Mouse (Mus musculus) midbrain, embryonic 12.5 days (tissue): ENCODE results near the gene Arid4a. TPM values are rescaled to one million over a fixed set of nuclear protein-coding genes. Genes with fewer than 3 reads are reported as not detected.

Experiments used
- ATAC-seq: fragments of 200-750 bp; cut with Nextera tagmentation; 2 replicates; pipeline ENCODE4 v1.8.0; 2017; ENCODE audit warnings: low read depth, moderate TSS enrichment, moderate library complexity; ENCODE audit not compliant: low FRiP score
- H3K27ac ChIP-seq: fragments of 300-500 bp; sonication (generic); replicated peaks from 2 replicates; pipeline ENCODE4 v1.5.1; 2016; ENCODE audit warnings: mild to moderate bottlenecking
- H3K27me3 ChIP-seq: fragments of 300-500 bp; sonication (generic); 2 replicates; pipeline ENCODE4 v1.6.1; 2016; ENCODE audit warnings: mild to moderate bottlenecking
- H3K36me3 ChIP-seq: fragments of 300-500 bp; sonication (generic); 2 replicates; pipeline ENCODE4 v1.6.1; 2016
- H3K4me1 ChIP-seq: fragments of 300-500 bp; sonication (generic); 2 replicates; pipeline ENCODE4 v1.6.1; 2016
- H3K4me2 ChIP-seq: fragments of 300-500 bp; sonication (generic); replicated peaks from 2 replicates; pipeline ENCODE4 v1.6.1; 2016; ENCODE audit warnings: mild to moderate bottlenecking, moderate library complexity
- H3K4me3 ChIP-seq: fragments of 300-500 bp; sonication (generic); 2 replicates; pipeline ENCODE4 v1.5.1; 2016; ENCODE audit warnings: mild to moderate bottlenecking
- H3K9ac ChIP-seq: fragments of 300-500 bp; sonication (generic); replicated peaks from 2 replicates; pipeline ENCODE4 v1.6.1; 2016; ENCODE audit warnings: mild to moderate bottlenecking, moderate library complexity
- H3K9me3 ChIP-seq: fragments of 300-500 bp; sonication (generic); 2 replicates; pipeline ENCODE4 v1.6.1; 2016; ENCODE audit warnings: mild to moderate bottlenecking
- WGBS: fragments of 180-500 bp; shearing (Covaris S2); methylation state at CpG from one replicate; pipeline ENCODE4 v1.1.7; 2016; 5-methylcytosine and 5-hydroxymethylcytosine counted together
- polyA plus RNA-seq: library from polyadenylated mRNA; unstranded; fragments of >200 nt; fragmentation: Nextera tagmentation; extraction: Ambion mirVana; gene quantifications from 2 replicates; pipeline ENCODE4 v1.2.1, GENCODE M21; 2016

Arid4a gene
- polyA plus RNA-seq, 1 experiment from 2014 or later, result 37.1 TPM

DNA sequence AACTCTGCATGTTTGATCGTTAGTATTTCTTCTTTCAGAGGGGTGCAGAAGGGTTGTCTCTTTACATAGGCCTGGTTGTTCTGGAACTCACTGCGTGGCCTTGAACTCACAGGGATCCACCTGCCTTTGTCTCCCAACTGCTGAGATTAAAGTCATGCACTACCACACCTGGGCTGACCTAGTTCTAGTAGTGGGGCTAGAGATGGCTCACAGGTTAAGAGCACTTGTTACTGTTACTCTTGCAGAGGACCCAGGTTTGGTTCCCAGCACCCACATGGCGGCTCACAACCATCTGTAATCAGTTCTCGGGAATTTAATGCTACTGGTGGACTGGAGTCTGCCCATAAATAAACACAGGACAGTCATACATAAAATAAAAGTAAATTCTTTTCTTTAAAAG lies 30.7 kb downstream of the Arid4a start:
- H3K27me3 ChIP-seq, result no peaks in the 10 kb centered on the region
- no peak for ATAC-seq
- H3K9ac ChIP-seq, result no peak overlapping the region
- H3K4me3 ChIP-seq, result no peak overlapping the region
- H3K4me1 ChIP-seq, result peaks cover 17% of the 10 kb centered on the region
- H3K36me3 ChIP-seq, result peaks cover 35% of the 10 kb centered on the region
- 96% methylated on average over 4 of the region's 4 CpGs for WGBS
- no peak overlapping the region for H3K4me2 ChIP-seq
- H3K27ac ChIP-seq, result no peak overlapping the region
- no peaks in the 10 kb centered on the region for H3K9me3 ChIP-seq

DNA sequence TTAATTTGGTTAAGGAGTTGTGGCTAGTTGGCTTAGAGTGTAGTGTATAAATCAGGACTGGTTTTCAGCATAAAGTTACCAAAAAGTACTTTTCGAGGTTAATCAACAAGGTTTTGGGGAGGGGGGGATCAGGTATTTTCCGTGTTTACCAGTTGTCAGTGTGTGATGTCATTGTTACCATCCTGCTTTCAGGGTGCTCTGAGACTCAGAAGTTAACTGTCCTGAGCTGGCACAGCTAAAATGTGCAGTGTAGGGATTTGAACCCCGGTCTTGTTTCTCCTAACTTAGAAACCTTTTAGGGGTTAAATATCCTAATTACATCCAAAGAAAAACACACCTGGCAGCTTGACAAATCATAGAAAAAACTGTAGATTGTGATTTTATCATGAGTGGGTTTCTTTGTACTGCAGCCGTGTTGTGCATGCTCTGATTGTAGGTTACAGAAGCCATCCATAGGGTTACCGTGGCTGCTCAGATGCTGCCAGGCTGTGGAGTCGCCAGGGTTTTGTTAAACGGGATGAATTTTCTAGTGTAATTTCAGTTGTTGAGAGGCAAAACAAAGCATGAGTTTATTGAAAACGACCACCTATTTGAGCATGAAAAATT lies 31.8 kb downstream of the Arid4a start:
- Histone ChIP-seq H3K4me3 (peak overlapping the region; percentile 33), H3K4me1 (peaks cover 20% of the 10 kb centered on the region), H3K36me3 (peaks cover 27% of the 10 kb centered on the region), H3K9ac (0 out of 2 replicates have a peak overlapping the region, but pooled peaks have one; percentile 5), H3K27me3 (no peaks in the 10 kb centered on the region), H3K9me3 (no peaks in the 10 kb centered on the region), H3K4me2 (peak overlapping the region; percentile 49), H3K27ac (peak overlapping the region; percentile 85)
- WGBS, result 56% methylated on average over 8 of the region's 8 CpGs
- peak; percentile 75 for ATAC-seq

DNA sequence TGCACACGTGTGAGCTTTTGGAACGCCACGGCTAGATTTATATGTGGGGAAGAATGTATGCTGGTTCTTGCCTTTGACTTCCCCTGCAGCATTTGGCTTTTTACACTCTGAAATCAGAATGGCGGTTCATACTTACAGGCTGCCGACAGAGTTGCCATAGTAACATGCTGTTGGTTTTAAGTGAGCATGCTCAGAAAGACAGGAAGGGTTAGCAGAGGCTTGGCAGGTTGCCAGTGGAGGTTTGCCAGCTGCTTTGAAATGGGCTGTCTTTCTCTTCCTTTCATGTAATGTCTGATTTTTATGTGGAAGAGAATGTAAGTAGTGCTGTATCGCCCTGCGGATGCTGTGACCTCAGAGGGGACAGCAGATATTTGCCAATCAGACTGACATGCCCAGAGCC lies 32.3 kb downstream of the Arid4a start:
- H3K9ac ChIP-seq, result peak overlapping the region; percentile 5; the same call in 1 of the 2 replicates
- ATAC-seq, result peak; percentile 90
- no peaks in the 10 kb centered on the region for H3K9me3 ChIP-seq
- H3K4me3 ChIP-seq, result peak overlapping the region; percentile 33
- peak overlapping the region; percentile 49 for H3K4me2 ChIP-seq
- H3K27ac ChIP-seq, result peak overlapping the region; percentile 85
- peaks cover 24% of the 10 kb centered on the region for H3K4me1 ChIP-seq
- 19% methylated on average over 7 of the region's 7 CpGs for WGBS
- peaks cover 25% of the 10 kb centered on the region for H3K36me3 ChIP-seq
- no peaks in the 10 kb centered on the region for H3K27me3 ChIP-seq

DNA sequence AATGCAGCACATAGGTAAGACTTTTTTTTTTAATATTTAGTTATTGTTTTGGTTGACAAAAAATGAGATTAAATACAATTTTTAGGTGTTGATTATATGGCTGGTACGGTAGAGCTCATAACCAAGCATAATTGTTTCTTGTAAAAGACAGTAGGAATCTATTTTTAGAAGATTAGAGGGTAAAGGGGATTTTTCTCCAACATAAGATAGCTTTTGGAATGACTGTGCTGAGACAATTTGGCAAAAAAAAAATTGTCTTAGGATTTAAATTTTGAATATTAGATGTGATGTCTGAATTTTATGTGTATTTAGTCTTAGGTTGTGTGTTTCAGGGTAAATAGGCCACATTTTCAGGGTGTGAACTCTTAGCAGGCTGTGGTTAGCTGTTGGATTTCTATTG lies 32.8 kb downstream of the Arid4a start:
- ATAC-seq, result no peak
- H3K9me3 ChIP-seq, result no peaks in the 10 kb centered on the region
- H3K27ac ChIP-seq, result peak overlapping the region; percentile 85
- peak overlapping the region; percentile 33 for H3K4me3 ChIP-seq
- no peaks in the 10 kb centered on the region for H3K27me3 ChIP-seq
- peaks cover 20% of the 10 kb centered on the region for H3K36me3 ChIP-seq
- peaks cover 24% of the 10 kb centered on the region for H3K4me1 ChIP-seq
- peak overlapping the region; percentile 29; the same call in 1 of the 2 replicates for H3K9ac ChIP-seq
- peak overlapping the region; percentile 49 for H3K4me2 ChIP-seq
- 75% methylated on average over 1 of the region's 1 CpGs for WGBS

DNA sequence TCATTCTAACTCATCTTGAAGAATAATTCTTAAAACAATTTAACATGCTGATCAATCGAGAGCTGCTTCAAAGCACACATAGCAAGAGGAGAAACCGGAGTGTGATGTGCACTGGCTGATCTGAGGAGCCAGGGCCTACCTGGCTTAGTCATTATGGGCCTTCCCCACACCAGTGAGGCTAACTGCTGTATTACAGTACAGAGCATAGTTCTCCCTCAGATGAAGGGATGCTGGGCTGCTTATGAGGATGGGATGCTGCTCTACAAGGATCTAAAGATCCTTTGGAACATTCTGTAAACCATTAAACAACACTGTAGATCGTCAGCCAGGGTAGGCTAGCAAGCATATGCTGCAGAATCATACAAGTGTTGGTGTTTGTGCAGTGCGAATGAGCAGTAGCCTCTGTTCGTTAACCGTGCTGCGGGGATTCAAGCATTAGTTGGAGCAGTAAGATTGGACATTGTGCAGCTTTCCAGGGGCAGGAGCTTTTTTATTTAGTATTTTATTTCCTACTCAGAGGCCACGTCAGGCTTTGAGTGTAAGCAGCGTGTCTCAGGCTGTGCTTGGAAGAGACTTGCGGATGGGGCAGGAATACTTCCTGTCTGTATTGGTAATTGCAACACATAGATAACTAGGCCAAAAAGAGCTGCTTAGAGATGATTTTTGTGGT lies 33.9 kb downstream of the Arid4a start:
- peak overlapping the region; percentile 49 for H3K4me2 ChIP-seq
- H3K27ac ChIP-seq, result 0 out of 2 replicates have a peak overlapping the region, but pooled peaks have one; percentile 42
- no peak for ATAC-seq
- no peaks in the 10 kb centered on the region for H3K9me3 ChIP-seq
- H3K9ac ChIP-seq, result peak overlapping the region; percentile 29; the same call in 1 of the 2 replicates
- peaks cover 15% of the 10 kb centered on the region for H3K36me3 ChIP-seq
- WGBS, result 92% methylated on average over 10 of the region's 10 CpGs
- peak overlapping the region; percentile 33 for H3K4me3 ChIP-seq
- no peaks in the 10 kb centered on the region for H3K27me3 ChIP-seq
- peaks cover 24% of the 10 kb centered on the region for H3K4me1 ChIP-seq

DNA sequence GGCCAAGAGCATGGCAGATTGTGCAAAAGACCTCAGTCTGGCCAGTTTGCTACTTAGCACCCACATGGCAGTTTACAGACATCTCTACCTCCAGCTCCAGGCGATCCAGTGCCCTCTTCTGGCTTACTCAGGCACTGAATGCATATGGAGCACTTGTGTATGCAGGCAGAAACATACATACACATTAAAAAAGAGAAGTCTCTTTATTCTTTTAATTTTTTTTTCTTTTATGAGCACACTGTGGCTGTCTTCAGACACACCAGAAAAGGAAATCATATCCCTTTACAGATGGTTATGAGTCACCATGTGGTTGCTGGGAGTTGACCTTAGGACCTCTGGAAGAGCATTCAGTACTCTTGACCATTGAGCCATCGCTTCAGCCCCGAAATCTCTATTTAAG lies 35.3 kb downstream of the Arid4a start:
- Histone ChIP-seq H3K27ac (no peak overlapping the region), H3K4me2 (no peak overlapping the region), H3K36me3 (peaks cover 9% of the 10 kb centered on the region), H3K9ac (no peak overlapping the region), H3K9me3 (no peaks in the 10 kb centered on the region), H3K27me3 (no peaks in the 10 kb centered on the region), H3K4me3 (no peak overlapping the region), H3K4me1 (peaks cover 24% of the 10 kb centered on the region)
- WGBS, result 76% methylated on average over 3 of the region's 3 CpGs
- no peak for ATAC-seq

DNA sequence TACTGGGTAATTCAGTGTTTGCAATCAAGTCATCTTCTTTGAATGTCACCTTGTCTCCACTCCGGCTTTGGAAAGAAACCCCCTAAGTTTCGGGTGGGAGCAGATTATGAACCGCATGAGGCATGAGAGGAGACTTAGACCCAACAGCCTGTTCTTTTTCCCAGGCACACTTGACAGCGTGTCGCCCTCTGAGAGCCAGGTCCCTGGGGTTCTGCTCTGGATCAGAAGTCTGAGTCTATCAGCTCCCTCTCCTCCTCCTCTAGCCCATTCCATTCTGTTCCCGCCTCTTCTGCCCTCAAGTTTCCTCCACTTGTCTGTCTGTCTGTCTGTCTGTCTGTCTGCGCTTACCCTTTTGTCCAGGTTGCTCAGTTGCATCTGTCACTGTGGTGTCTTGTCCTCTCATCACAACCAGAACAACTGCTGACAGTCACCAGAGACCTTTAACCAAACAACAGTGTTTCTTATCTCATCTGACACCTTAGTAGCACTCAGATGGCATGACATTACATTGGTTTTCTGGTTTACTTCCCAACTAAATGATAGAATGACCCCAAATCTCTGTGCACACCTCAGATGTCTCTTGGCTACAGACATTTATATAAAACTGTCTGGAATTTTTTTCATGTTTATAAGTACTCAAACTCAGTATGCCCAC lies 36.7 kb downstream of the Arid4a start:
- no peak for ATAC-seq
- Histone ChIP-seq H3K27ac (no peak overlapping the region), H3K4me1 (peaks cover 20% of the 10 kb centered on the region), H3K9me3 (no peaks in the 10 kb centered on the region), H3K9ac (no peak overlapping the region), H3K27me3 (no peaks in the 10 kb centered on the region), H3K4me3 (no peak overlapping the region), H3K4me2 (no peak overlapping the region), H3K36me3 (peaks cover 8% of the 10 kb centered on the region; the same call in 1 of the 2 replicates)
- 95% methylated on average over 7 of the region's 7 CpGs for whole genome bisulfite sequencing

DNA sequence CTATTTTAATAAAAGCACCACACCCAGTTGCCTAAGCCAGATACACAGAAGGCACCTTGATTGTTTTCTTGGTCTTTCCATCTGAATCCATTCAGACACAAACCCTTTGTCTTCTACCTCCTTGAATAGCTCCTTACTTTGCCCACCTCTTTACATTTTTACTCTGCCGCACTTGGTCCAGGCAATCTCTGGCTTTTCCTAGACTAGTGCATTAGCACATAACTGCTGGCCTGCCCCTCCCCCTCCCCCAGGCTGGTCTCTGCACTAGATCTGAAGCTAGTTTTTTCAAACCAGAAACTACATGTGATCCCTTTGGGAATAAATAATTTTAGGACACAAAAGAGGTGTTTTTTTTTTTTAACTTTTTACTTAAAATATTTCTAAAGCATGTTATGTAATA lies 37.2 kb downstream of the Arid4a start:
- WGBS, result 81% methylated on average over 1 of the region's 1 CpGs
- no peaks in the 10 kb centered on the region for H3K27me3 ChIP-seq
- H3K36me3 ChIP-seq, result peaks cover 8% of the 10 kb centered on the region; the same call in 1 of the 2 replicates
- no peak overlapping the region for H3K9ac ChIP-seq
- ATAC-seq, result no peak
- no peak overlapping the region for H3K27ac ChIP-seq
- no peaks in the 10 kb centered on the region for H3K9me3 ChIP-seq
- H3K4me2 ChIP-seq, result no peak overlapping the region
- no peak overlapping the region for H3K4me3 ChIP-seq
- H3K4me1 ChIP-seq, result peaks cover 16% of the 10 kb centered on the region; the same call in 1 of the 2 replicates

DNA sequence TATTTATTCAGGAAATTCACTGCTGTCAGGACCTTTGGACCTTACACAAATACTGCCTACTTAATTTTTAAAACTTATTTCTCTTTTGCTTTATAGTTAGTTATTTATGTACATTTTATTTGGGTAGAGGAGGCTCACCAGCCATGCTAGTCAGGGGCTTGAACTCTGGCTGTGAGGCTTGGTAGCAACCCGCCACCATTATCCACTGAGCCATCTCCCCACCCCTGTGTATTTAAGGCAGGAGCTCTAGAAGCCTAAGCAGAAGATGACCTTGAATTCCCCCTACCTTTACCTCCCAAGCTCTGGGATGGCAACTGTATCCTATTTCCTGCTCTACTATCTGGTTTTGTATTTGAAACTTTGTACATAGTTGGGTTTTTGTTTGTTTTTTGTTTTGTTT lies 37.7 kb downstream of the Arid4a start:
- no peak overlapping the region for H3K4me3 ChIP-seq
- no peak for ATAC-seq
- no peak overlapping the region for H3K27ac ChIP-seq
- peaks cover 16% of the 10 kb centered on the region; the same call in 1 of the 2 replicates for H3K4me1 ChIP-seq
- no peak overlapping the region for H3K9ac ChIP-seq
- H3K27me3 ChIP-seq, result no peaks in the 10 kb centered on the region
- no peak overlapping the region for H3K4me2 ChIP-seq
- peaks cover 8% of the 10 kb centered on the region; the same call in 1 of the 2 replicates for H3K36me3 ChIP-seq
- 100% methylated on average over 1 of the region's 1 CpGs for WGBS
- no peaks in the 10 kb centered on the region for H3K9me3 ChIP-seq

DNA sequence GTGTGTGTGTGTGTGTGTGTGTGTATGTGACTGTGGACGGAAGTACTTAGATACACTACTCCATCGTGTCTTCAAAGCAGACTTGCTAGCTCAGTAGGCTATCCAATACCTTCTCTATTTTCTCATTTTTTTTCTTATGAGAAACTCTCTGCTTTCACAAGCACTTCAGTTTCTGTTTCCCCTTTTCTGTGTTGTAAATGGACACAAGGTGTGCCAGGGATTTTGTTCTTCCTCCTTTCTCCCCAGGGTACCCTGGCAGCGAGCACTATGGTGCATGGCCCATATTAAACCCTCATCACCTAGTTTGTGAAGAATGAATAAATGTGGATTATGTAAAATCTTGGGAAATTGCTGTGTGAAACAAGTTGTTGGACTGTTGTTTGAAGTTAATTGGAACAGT lies 39.7 kb downstream of the Arid4a start:
- no peak overlapping the region for H3K27ac ChIP-seq
- 86% methylated on average over 3 of the region's 3 CpGs for WGBS
- peaks cover 7% of the 10 kb centered on the region; the same call in 1 of the 2 replicates for H3K4me1 ChIP-seq
- no peak overlapping the region for H3K9ac ChIP-seq
- ATAC-seq, result no peak
- no peaks in the 10 kb centered on the region for H3K27me3 ChIP-seq
- H3K36me3 ChIP-seq, result peaks cover 15% of the 10 kb centered on the region; the same call in 1 of the 2 replicates
- no peaks in the 10 kb centered on the region for H3K9me3 ChIP-seq
- no peak overlapping the region for H3K4me2 ChIP-seq
- H3K4me3 ChIP-seq, result no peak overlapping the region

DNA sequence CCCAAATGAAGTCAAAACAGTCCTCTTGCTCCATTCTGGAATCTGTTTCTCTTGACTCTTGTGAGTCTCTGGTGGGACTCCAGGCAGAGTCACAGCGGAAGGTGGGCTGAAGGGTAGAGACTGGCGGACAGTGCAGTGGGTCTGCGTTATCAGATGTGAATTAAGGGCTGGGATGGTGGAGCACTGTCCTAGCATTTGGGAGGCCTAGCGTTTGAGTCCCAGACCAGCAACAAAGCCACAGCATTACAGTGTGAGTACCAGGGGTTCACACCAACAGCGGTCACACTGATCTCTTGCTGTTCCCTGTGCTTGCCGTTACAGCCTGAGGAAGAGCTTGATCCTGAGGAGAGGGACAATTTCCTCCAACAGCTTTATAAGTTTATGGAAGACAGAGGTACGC lies 44.0 kb downstream of the Arid4a start:
- Histone ChIP-seq H3K4me3 (no peak overlapping the region), H3K27me3 (no peaks in the 10 kb centered on the region), H3K4me2 (no peak overlapping the region), H3K9ac (no peak overlapping the region), H3K4me1 (no peaks in the 10 kb centered on the region), H3K9me3 (no peaks in the 10 kb centered on the region), H3K27ac (no peak overlapping the region), H3K36me3 (peaks cover 48% of the 10 kb centered on the region)
- ATAC-seq, result no peak
- WGBS, result 94% methylated on average over 7 of the region's 7 CpGs

DNA sequence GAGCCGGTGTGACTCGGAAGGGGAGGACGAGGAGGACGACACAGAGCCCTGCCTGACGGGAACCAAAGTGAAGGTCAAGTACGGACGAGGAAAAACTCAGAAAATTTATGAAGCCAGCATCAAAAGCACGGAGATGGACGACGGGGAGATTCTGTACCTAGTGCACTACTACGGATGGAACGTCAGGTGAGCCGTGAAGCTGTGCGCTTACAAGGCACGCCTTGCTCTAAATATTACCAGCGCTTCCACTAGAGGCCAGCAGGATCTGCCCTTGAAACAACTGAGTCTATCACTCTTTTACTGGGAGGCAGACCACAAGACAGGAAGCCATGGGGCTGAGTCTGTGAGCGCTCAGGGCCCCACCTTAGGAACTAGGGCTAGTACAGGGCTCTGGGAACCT lies 54.1 kb downstream of the Arid4a start:
- no peak for ATAC-seq

More for the DNA sequence above, 54.1 kb downstream of the Arid4a start:
- H3K9ac ChIP-seq, result no peak overlapping the region
- no peak overlapping the region for H3K4me3 ChIP-seq
- H3K27ac ChIP-seq, result no peak overlapping the region
- no peaks in the 10 kb centered on the region for H3K9me3 ChIP-seq
- 93% methylated on average over 17 of the region's 17 CpGs for WGBS
- no peak overlapping the region for H3K4me2 ChIP-seq
- H3K36me3 ChIP-seq, result peaks cover 83% of the 10 kb centered on the region
- H3K4me1 ChIP-seq, result no peaks in the 10 kb centered on the region
- H3K27me3 ChIP-seq, result no peaks in the 10 kb centered on the region
